Mouse (Mus musculus): Measurements from ENCODE around the gene Gm21970. TPM values are rescaled to one million over a fixed set of nuclear protein-coding genes. Genes with fewer than 3 reads are reported as not detected.

Gene Gm21970
- total and polyA plus RNA-seq, 3 experiments: 8.9 TPM; not detected in 2

GRCm38 (mm10) chr16:91464594-91465504 lies 73.3 kb downstream of the Gm21970 start:
- peaks cover 7% of the 10 kb centered on the region for H3K9me3 ChIP-seq (replicated peaks)
- no peaks in the 10 kb centered on the region for H3K27me3 ChIP-seq (ENCODE audit: insufficient read depth, low read length)
- peak; percentile 91 for ATAC-seq (ENCODE audit: extremely low read depth, insufficient number of reproducible peaks, low FRiP score, poor library complexity, severe bottlenecking)
- TF ChIP-seq GATA1 (IDR thresholded peaks at IDR 0.05; ENCODE audit: borderline replicate concordance, low read length): no peak
- TF ChIP-seq GATA2 (IDR thresholded peaks at IDR 0.05; ENCODE audit: borderline replicate concordance, low read depth, low read length): no peak
- no peak for TF ChIP-seq TAL1 (conservative IDR thresholded peaks at IDR 0.05; ENCODE audit: low read depth, low read length)
- TF ChIP-seq CTCF (IDR thresholded peaks at IDR 0.05; ENCODE audit: low read depth, low read length): no peak
- no peak for TF ChIP-seq POLR2AphosphoS5 (IDR thresholded peaks at IDR 0.05; ENCODE audit: insufficient replicate concordance, low read depth, low read length)
- H3K4me3 ChIP-seq (ENCODE audit: low read depth, low read length): peak overlapping the region; percentile 82
- peak; percentile 88 for DNase-seq (ENCODE audit: low spot score)
- peaks cover 54% of the 10 kb centered on the region for H3K4me1 ChIP-seq (ENCODE audit: insufficient read depth, low read depth, low read length)
- H3K36me3 ChIP-seq (replicated peaks): peaks cover 36% of the 10 kb centered on the region

- Histone ChIP-seq H3K27me3 (ENCODE audit: insufficient read depth, low read length) (no peaks in the 10 kb centered on the region), H3K4me1 (ENCODE audit: insufficient read depth, low read depth, low read length) (peaks cover 55% of the 10 kb centered on the region), H3K9me3 (replicated peaks) (peaks cover 7% of the 10 kb centered on the region), H3K36me3 (replicated peaks) (peaks cover 36% of the 10 kb centered on the region), H3K4me3 (ENCODE audit: low read depth, low read length) (peak overlapping the region; percentile 82)
- ATAC-seq (ENCODE audit: extremely low read depth, insufficient number of reproducible peaks, low FRiP score, poor library complexity, severe bottlenecking) (no peak), DNase-seq (ENCODE audit: low spot score) (no peak)
- TF ChIP-seq TAL1 (conservative IDR thresholded peaks at IDR 0.05; ENCODE audit: low read depth, low read length): no peak
- no peak for TF ChIP-seq GATA2 (IDR thresholded peaks at IDR 0.05; ENCODE audit: borderline replicate concordance, low read depth, low read length)
- no peak for TF ChIP-seq GATA1 (IDR thresholded peaks at IDR 0.05; ENCODE audit: borderline replicate concordance, low read length)
- no peak for TF ChIP-seq CTCF (IDR thresholded peaks at IDR 0.05; ENCODE audit: low read depth, low read length)
- no peak for TF ChIP-seq POLR2AphosphoS5 (IDR thresholded peaks at IDR 0.05; ENCODE audit: insufficient replicate concordance, low read depth, low read length)
Measured at GRCm38 (mm10) chr16:91465505-91466240, 74.2 kb downstream of the Gm21970 start.

GRCm38 (mm10) chr16:91466566-91466965 lies 75.0 kb downstream of the Gm21970 start:
- TF ChIP-seq GATA1 (IDR thresholded peaks at IDR 0.05; ENCODE audit: borderline replicate concordance, low read length) (no peak), TAL1 (conservative IDR thresholded peaks at IDR 0.05; ENCODE audit: low read depth, low read length) (no peak), POLR2AphosphoS5 (IDR thresholded peaks at IDR 0.05; ENCODE audit: insufficient replicate concordance, low read depth, low read length) (no peak), GATA2 (IDR thresholded peaks at IDR 0.05; ENCODE audit: borderline replicate concordance, low read depth, low read length) (no peak), CTCF (IDR thresholded peaks at IDR 0.05; ENCODE audit: low read depth, low read length) (no peak)
- H3K36me3 ChIP-seq (replicated peaks): peaks cover 44% of the 10 kb centered on the region
- H3K27me3 ChIP-seq (ENCODE audit: insufficient read depth, low read length): no peaks in the 10 kb centered on the region
- H3K4me1 ChIP-seq (ENCODE audit: insufficient read depth, low read depth, low read length): peaks cover 56% of the 10 kb centered on the region
- H3K9me3 ChIP-seq (replicated peaks): peaks cover 7% of the 10 kb centered on the region
- H3K4me3 ChIP-seq (ENCODE audit: low read depth, low read length): peak overlapping the region; percentile 82
- ATAC-seq (ENCODE audit: extremely low read depth, insufficient number of reproducible peaks, low FRiP score, poor library complexity, severe bottlenecking) (no peak), DNase-seq (ENCODE audit: low spot score) (no peak)

Other genes with a start within 250 kb of the Gm21970 start
- gene Olig2, start 166.3 kb upstream of the Gm21970 start, total RNA-seq (2014; fragmentation: Nextera tagmentation): not detected in 2 replicates
- gene Olig2, start 166.3 kb upstream of the Gm21970 start, total RNA-seq (2017): 0.05 and 0.06 TPM in 2 replicates
- not detected in 2 replicates for gene Olig2, start 166.3 kb upstream of the Gm21970 start, polyA plus RNA-seq (2012)
- gene Olig1, start 121.9 kb upstream of the Gm21970 start, total RNA-seq (2014; fragmentation: Nextera tagmentation): not detected in 2 replicates
- gene Olig1, start 121.9 kb upstream of the Gm21970 start, total RNA-seq (2017): not detected in 2 replicates
- gene Olig1, start 121.9 kb upstream of the Gm21970 start, polyA plus RNA-seq (2012): not detected in 2 replicates
- gene Ifnar2, start 18.9 kb upstream of the Gm21970 start, total RNA-seq (2014; fragmentation: Nextera tagmentation): 165 and 186 TPM in 2 replicates
- gene Ifnar2, start 18.9 kb upstream of the Gm21970 start, total RNA-seq (2017): 66.5 and 67.3 TPM in 2 replicates
- 27.3 and 35.1 TPM in 2 replicates for gene Ifnar2, start 18.9 kb upstream of the Gm21970 start, polyA plus RNA-seq (2012)
- gene Il10rb, start 14.4 kb downstream of the Gm21970 start, total RNA-seq (2014; fragmentation: Nextera tagmentation): 137 and 144 TPM in 2 replicates
- gene Il10rb, start 14.4 kb downstream of the Gm21970 start, total RNA-seq (2017): 87.8 and 101 TPM in 2 replicates
- gene Il10rb, start 14.4 kb downstream of the Gm21970 start, polyA plus RNA-seq (2012): 16.7 and 18.3 TPM in 2 replicates
- gene Ifnar1, start 93.5 kb downstream of the Gm21970 start, total RNA-seq (2014; fragmentation: Nextera tagmentation): 73.0 and 103 TPM in 2 replicates
- gene Ifnar1, start 93.5 kb downstream of the Gm21970 start, total RNA-seq (2017): 65.5 and 72.3 TPM in 2 replicates
- gene Ifnar1, start 93.5 kb downstream of the Gm21970 start, polyA plus RNA-seq (2012): 15.1 and 16.2 TPM in 2 replicates
- gene Ifngr2, start 155.4 kb downstream of the Gm21970 start, total RNA-seq (2014; fragmentation: Nextera tagmentation): 30.8 and 38.9 TPM in 2 replicates
- 17.3 and 20.8 TPM in 2 replicates for gene Ifngr2, start 155.4 kb downstream of the Gm21970 start, total RNA-seq (2017)
- 20.0 and 25.3 TPM in 2 replicates for gene Ifngr2, start 155.4 kb downstream of the Gm21970 start, polyA plus RNA-seq (2012)
- gene Tmem50b, start 206.1 kb downstream of the Gm21970 start, total RNA-seq (2014; fragmentation: Nextera tagmentation): 18.8 and 25.1 TPM in 2 replicates
- 17.9 and 19.7 TPM in 2 replicates for gene Tmem50b, start 206.1 kb downstream of the Gm21970 start, total RNA-seq (2017)
- gene Tmem50b, start 206.1 kb downstream of the Gm21970 start, polyA plus RNA-seq (2012): 1.4 and 1.8 TPM in 2 replicates
- 7.4 and 8.0 TPM in 2 replicates for gene Dnajc28, start 227.3 kb downstream of the Gm21970 start, total RNA-seq (2014; fragmentation: Nextera tagmentation)
- 4.6 and 5.1 TPM in 2 replicates for gene Dnajc28, start 227.3 kb downstream of the Gm21970 start, total RNA-seq (2017)
- 0.40 and 0.76 TPM in 2 replicates for gene Dnajc28, start 227.3 kb downstream of the Gm21970 start, polyA plus RNA-seq (2012)

All from G1E (cell line).